Mouse (Mus musculus) midbrain, embryonic 10.5 days (tissue): ENCODE results near the gene Arid2. TPM values are rescaled to one million over a fixed set of nuclear protein-coding genes. Genes with fewer than 3 reads are reported as not detected.

Experiments
- DNase-seq: peaks from one replicate; pipeline ENCODE4 v3.0.0-alpha.2; 2017; ENCODE audit warnings: low spot score
- H3K27ac ChIP-seq: fragments of 300-500 bp; sonication (generic); replicated peaks from 2 replicates; pipeline ENCODE4 v1.5.1; 2016; ENCODE audit warnings: mild to moderate bottlenecking
- H3K27me3 ChIP-seq: fragments of 300-500 bp; sonication (generic); 2 replicates; pipeline ENCODE4 v1.6.1; 2016; ENCODE audit warnings: low read depth, mild to moderate bottlenecking; ENCODE audit not compliant: poor library complexity, severe bottlenecking
- H3K36me3 ChIP-seq: fragments of 300-500 bp; sonication (generic); 2 replicates; pipeline ENCODE4 v1.6.1; 2016; ENCODE audit warnings: mild to moderate bottlenecking, moderate library complexity
- H3K4me1 ChIP-seq: fragments of 300-500 bp; sonication (generic); 2 replicates; pipeline ENCODE4 v1.6.1; 2016
- H3K4me3 ChIP-seq: fragments of 300-500 bp; sonication (generic); 2 replicates; pipeline ENCODE4 v1.5.1; 2016; ENCODE audit warnings: mild to moderate bottlenecking, moderate library complexity
- H3K9me3 ChIP-seq: fragments of 300-500 bp; sonication (generic); replicated peaks from 2 replicates; pipeline ENCODE4 v1.6.1; 2016; ENCODE audit warnings: mild to moderate bottlenecking
- WGBS: fragments of 180-500 bp; shearing (Covaris S2); methylation state at CpG from one replicate; pipeline ENCODE4 v1.1.7; 2016; 5-methylcytosine and 5-hydroxymethylcytosine counted together
- polyA plus RNA-seq: library from polyadenylated mRNA; unstranded; fragments of >200 nt; fragmentation: Nextera tagmentation; extraction: Ambion mirVana; gene quantifications from 2 replicates; pipeline ENCODE4 v1.2.1, GENCODE M21; 2016

Arid2 gene
- polyA plus RNA-seq, 1 experiment from 2014 or later = 26.2 TPM

GRCm38 (mm10) chr15:96274341-96274740, 13.0 kb upstream of the Arid2 start:
- Histone ChIP-seq H3K4me3 (no peak overlapping the region), H3K9me3 (0 out of 2 replicates have a peak, but pooled peaks cover 3% of the 10 kb centered on the region), H3K27ac (no peak overlapping the region), H3K27me3 (no peaks in the 10 kb centered on the region), H3K4me1 (peaks cover 4% of the 10 kb centered on the region; the same call in 1 of the 2 replicates), H3K36me3 (peaks cover 88% of the 10 kb centered on the region)
- DNase-seq = no peak
- WGBS = 97% methylated on average over 2 of the region's 2 CpGs

DNA sequence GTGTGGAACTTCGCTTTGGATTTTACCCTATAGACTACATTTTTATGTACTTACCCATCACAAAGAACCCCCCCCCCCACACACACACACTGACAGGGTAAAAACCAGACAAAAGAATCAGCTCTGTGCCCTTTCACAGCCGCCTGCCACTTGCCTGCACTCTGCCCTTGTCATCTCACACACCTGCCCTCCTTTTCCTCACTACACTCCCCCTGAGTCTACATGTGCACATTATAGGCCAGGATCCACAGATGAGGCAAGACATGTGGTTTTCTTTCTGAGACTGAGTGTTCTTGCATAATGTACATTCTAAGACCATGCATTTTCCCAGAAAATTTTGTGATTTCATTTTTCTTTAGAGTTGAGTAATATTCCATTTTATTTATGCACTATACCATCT, 12.1 kb upstream of the Arid2 start:
- peaks cover 88% of the 10 kb centered on the region for H3K36me3 ChIP-seq
- DNase-seq = no peak
- no peak overlapping the region for H3K27ac ChIP-seq
- H3K4me3 ChIP-seq = no peak overlapping the region
- no peaks in the 10 kb centered on the region for H3K27me3 ChIP-seq
- 93% methylated on average over 2 of the region's 2 CpGs for WGBS
- H3K9me3 ChIP-seq = peaks cover under 1% of the 10 kb centered on the region; the same call in 1 of the 2 replicates
- peaks cover 4% of the 10 kb centered on the region; the same call in 1 of the 2 replicates for H3K4me1 ChIP-seq

DNA sequence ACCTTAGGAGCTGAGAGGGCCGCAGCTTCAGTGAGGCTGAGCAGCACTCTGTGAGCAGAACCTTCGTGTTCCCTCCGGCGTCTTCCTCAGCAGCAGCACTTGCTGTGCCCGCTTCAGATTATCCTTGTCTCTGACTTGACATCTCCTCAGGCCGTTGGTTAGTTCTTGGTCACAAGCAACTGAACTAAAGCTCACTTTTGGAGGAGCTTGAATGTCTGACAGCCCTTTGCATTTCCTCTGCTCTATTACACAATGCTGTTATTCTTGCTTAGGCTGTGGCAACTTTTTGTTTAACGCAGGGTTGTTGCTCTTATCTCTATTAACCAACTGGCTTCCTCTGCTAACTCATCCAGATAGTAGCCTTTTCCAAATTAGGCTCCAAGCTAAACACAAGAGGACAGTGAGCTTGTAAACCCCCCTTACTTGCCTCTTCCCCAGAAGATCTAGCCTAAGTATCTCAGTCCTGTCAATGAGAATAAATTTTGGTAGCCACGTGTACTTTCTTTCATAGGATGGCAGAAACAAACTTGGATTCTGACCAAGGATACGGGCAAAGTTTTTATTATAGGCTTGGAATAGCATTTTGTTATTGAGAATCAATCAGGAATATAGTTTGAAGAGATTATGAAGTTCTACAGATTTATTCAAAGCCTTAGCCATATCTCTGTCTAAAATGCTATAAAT, 11.4 kb upstream of the Arid2 start:
- WGBS = 93% methylated on average over 9 of the region's 9 CpGs
- H3K36me3 ChIP-seq = peaks cover 91% of the 10 kb centered on the region

DNA sequence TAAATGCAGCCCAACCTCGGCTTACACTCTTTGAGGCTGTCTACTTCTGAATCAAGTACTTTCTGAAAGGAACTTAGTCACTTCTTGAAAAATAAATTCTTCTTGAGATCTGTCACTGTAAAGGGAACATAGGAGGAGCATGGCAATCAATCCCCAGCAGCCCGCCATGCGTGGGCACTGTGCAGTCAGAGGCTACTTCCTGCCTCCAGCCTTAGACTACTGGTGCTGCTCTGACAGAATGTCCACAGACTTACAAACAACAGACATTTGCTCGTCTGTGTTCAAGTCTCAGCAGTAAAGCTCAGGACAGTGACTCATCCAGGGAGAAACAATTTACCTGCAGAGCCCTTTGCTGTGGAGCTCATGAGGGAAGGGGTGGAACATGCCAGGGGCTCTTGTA, 10.3 kb upstream of the Arid2 start:
- no peak overlapping the region for H3K27ac ChIP-seq
- peaks cover 95% of the 10 kb centered on the region for H3K36me3 ChIP-seq
- no peaks in the 10 kb centered on the region; the same call in 1 of the 2 replicates for H3K9me3 ChIP-seq
- H3K4me1 ChIP-seq = peaks cover 17% of the 10 kb centered on the region
- no peak for DNase-seq
- no peak overlapping the region for H3K4me3 ChIP-seq
- H3K27me3 ChIP-seq = no peaks in the 10 kb centered on the region
- 89% methylated on average over 4 of the region's 4 CpGs for WGBS

More for the DNA sequence above, 11.4 kb upstream of the Arid2 start:
- no peak for DNase-seq
- Histone ChIP-seq H3K9me3 (no peaks in the 10 kb centered on the region; the same call in 1 of the 2 replicates), H3K27me3 (no peaks in the 10 kb centered on the region), H3K4me3 (no peak overlapping the region), H3K27ac (no peak overlapping the region), H3K4me1 (peaks cover 6% of the 10 kb centered on the region)

- peaks cover 35% of the 10 kb centered on the region for H3K4me1 ChIP-seq
- 84% methylated on average over 5 of the region's 5 CpGs for WGBS
- DNase-seq = no peak
- peaks cover 62% of the 10 kb centered on the region for H3K36me3 ChIP-seq
- H3K27me3 ChIP-seq = no peaks in the 10 kb centered on the region
- no peak overlapping the region for H3K27ac ChIP-seq
- no peaks in the 10 kb centered on the region; the same call in 1 of the 2 replicates for H3K9me3 ChIP-seq
- H3K4me3 ChIP-seq = 0 out of 2 replicates have a peak overlapping the region, but pooled peaks have one; percentile 12
Measured at GRCm38 (mm10) chr15:96281236-96281635, 6.1 kb upstream of the Arid2 start.

GRCm38 (mm10) chr15:96283141-96283540, 4.2 kb upstream of the Arid2 start:
- Histone ChIP-seq H3K9me3 (no peaks in the 10 kb centered on the region; the same call in 1 of the 2 replicates), H3K27me3 (no peaks in the 10 kb centered on the region), H3K36me3 (peaks cover 44% of the 10 kb centered on the region), H3K4me1 (peaks cover 35% of the 10 kb centered on the region), H3K4me3 (peak overlapping the region; percentile 79), H3K27ac (peak overlapping the region; percentile 100; the same call in 1 of the 2 replicates)
- no peak for DNase-seq
- 78% methylated on average over 8 of the region's 8 CpGs for WGBS

DNA sequence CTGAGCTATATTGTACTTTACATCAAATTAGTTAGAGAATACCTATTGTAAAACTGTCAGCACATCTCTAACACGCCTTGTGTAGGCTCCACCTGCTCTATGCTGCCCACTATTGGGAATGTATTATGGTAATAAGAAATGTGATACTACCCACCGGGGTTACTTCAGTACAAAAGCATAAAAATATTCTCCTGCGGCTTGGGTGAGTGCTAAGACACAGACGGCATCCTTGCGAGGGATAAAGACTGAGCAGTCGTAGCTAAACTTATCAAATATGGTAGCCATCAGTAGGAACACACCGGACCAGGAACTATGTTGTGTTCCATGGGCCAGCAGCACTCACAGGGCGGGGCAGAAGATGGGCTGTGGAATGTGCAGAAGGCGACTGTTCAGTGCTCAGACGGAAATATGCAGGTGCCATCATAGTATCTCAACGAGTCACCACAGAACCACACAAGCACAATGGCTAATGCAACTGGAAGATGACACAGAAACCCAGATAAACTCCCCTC, 3.3 kb upstream of the Arid2 start:
- Histone ChIP-seq H3K4me3 (peak overlapping the region; percentile 79), H3K27me3 (no peaks in the 10 kb centered on the region), H3K4me1 (peaks cover 36% of the 10 kb centered on the region), H3K36me3 (peaks cover 36% of the 10 kb centered on the region), H3K27ac (peak overlapping the region; percentile 100), H3K9me3 (no peaks in the 10 kb centered on the region; the same call in 1 of the 2 replicates)
- DNase-seq = peak; percentile 37
- 31% methylated on average over 11 of the region's 11 CpGs for WGBS

- H3K9me3 ChIP-seq = no peaks in the 10 kb centered on the region; the same call in 1 of the 2 replicates
- H3K27me3 ChIP-seq = no peaks in the 10 kb centered on the region
- peak; percentile 67 for DNase-seq
- H3K4me3 ChIP-seq = peak overlapping the region; percentile 79
- 0% methylated on average over 67 of the region's 67 CpGs for WGBS
- peak overlapping the region; percentile 100 for H3K27ac ChIP-seq
- peaks cover 27% of the 10 kb centered on the region for H3K36me3 ChIP-seq
- peaks cover 45% of the 10 kb centered on the region for H3K4me1 ChIP-seq
Measured at GRCm38 (mm10) chr15:96284711-96285322, 2.5 kb upstream of the Arid2 start.

DNA sequence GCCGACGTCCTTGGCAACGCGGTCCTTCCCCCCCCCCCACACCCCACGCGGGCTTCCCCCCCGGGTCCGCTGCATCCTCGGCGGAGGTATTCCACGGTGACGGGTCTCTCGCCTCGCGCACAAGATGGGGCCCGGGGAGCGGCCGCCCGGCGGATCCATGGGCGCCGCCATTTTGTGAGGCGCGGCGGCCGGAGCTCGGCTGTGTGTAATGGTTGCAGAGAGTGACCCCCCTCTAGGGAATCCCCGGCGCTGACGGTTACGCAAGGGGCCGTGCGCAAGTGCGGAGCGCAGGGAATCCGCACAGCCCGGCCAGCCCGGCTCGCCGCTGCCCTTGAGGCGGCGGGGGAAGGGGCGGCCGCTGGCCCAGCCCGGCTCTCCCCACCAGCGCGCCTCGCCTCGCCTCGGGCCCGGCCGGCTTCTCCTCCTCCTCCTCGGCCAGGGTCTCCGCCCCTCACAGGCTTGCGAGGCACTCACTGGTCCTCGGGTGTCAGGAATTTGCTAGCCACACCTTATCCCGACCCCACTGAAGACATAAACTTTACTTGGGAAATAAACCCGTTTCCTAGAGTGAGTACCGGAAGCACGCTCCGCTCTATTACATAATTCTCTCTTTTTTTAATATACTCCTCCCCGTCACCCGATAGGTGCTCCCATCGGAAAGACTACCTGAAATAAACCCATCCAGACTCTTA, 1.8 kb upstream of the Arid2 start:
- Histone ChIP-seq H3K9me3 (no peaks in the 10 kb centered on the region; the same call in 1 of the 2 replicates), H3K27me3 (no peaks in the 10 kb centered on the region), H3K27ac (peak overlapping the region; percentile 100), H3K4me3 (peak overlapping the region; percentile 79), H3K36me3 (peaks cover 25% of the 10 kb centered on the region), H3K4me1 (peaks cover 51% of the 10 kb centered on the region)
- under 1% methylated on average over 63 of the region's 64 CpGs for WGBS
- peak; percentile 92 for DNase-seq

DNA sequence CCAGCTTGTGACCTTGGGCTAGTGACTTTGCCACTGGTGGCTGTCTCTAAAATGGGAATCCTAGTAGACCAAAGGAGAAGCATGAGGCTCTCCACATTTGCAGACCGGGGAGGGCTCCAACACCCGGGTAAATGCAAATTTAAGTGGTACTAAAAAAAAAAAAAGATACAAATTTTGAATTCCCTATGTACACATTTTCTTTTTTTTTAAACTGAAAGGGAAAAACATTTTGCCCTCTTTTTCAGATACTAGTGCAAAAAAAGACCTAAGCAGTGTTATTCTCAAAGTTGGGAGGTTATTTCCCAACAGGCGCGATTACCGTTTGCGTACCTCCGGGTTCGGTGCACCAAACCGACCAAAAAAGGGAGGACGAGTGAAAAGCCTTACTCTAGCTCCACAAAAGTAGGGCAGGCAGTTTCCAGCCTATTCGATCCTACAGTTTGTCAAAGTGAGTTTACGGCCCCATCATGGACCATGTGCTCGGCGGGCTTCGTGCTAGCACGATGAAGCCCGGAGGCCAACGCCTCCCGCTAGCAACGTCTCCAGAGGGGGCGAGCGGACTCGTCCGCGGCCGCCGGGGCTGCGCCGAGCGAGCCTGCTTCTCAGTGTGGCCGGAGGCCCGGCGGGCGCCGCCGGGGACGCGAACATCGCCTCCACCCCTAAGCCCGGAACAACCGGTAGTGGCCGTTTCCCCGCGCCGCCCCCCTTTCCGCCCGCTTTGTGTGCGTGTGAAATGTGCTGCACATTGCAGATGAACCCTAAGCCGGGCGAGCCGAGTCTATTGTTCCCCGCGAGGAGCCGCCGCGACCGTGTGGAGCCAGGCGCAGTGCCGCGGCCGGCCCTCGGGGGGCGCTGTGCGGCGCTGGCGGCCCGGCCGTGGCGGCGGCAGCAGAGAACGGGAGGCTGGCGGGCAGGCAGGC, 1.0 kb upstream of the Arid2 start:
- Histone ChIP-seq H3K27me3 (no peaks in the 10 kb centered on the region), H3K4me1 (peaks cover 52% of the 10 kb centered on the region), H3K4me3 (peak overlapping the region; percentile 79), H3K9me3 (no peaks in the 10 kb centered on the region; the same call in 1 of the 2 replicates), H3K36me3 (peaks cover 23% of the 10 kb centered on the region), H3K27ac (peak overlapping the region; percentile 100)
- WGBS = under 1% methylated on average over 71 of the region's 72 CpGs
- DNase-seq = peak; percentile 95

GRCm38 (mm10) chr15:96286935-96287292, 404 bp upstream of the Arid2 start:
- Histone ChIP-seq H3K4me3 (peak overlapping the region; percentile 79), H3K9me3 (no peaks in the 10 kb centered on the region), H3K4me1 (peaks cover 45% of the 10 kb centered on the region), H3K27ac (peak overlapping the region; percentile 100), H3K27me3 (no peaks in the 10 kb centered on the region), H3K36me3 (peaks cover 23% of the 10 kb centered on the region)
- WGBS = 2% methylated on average over 53 of the region's 63 CpGs
- no peak for DNase-seq
